Mouse (Mus musculus): ENCODE results near the gene Syn3. TPM values are rescaled to one million over a fixed set of nuclear protein-coding genes. Genes with fewer than 3 reads are reported as not detected.

Gene Syn3
- polyA plus RNA-seq, 1 experiment: 3.3 TPM

GRCm38 (mm10) chr10:86100281-86100851 is 398.3 kb downstream of the Syn3 start:
- DNase-seq: peak; percentile 46
- H3K27ac ChIP-seq (ENCODE audit: insufficient read depth, low read depth, low read length): 0 out of 2 replicates have a peak overlapping the region, but pooled peaks have one; percentile 16
- H3K27me3 ChIP-seq (replicated peaks; ENCODE audit: control insufficient read depth, insufficient read depth, low read length): no peaks in the 10 kb centered on the region
- H3K4me1 ChIP-seq (ENCODE audit: control insufficient read depth, insufficient read depth, low read length): peaks cover 9% of the 10 kb centered on the region; the same call in 1 of the 2 replicates
- 70% methylated on average over 3 of the region's 3 CpGs for WGBS
- no peak overlapping the region for H3K4me3 ChIP-seq (ENCODE audit: insufficient read depth, low read depth, low read length)
- TF ChIP-seq CTCF (conservative IDR thresholded peaks at IDR 0.05; ENCODE audit: insufficient read depth, insufficient read length, low read depth, low read length): no peak
- TF ChIP-seq POLR2A (IDR thresholded peaks at IDR 0.05; ENCODE audit: low read depth, low read length): no peak
- H3K36me3 ChIP-seq (ENCODE audit: control insufficient read depth, insufficient read depth, low read length): no peaks in the 10 kb centered on the region

GRCm38 (mm10) chr10:86098363-86098762 is 400.3 kb downstream of the Syn3 start:
- no peak for DNase-seq
- Histone ChIP-seq H3K36me3 (ENCODE audit: control insufficient read depth, insufficient read depth, low read length) (no peaks in the 10 kb centered on the region), H3K4me1 (ENCODE audit: control insufficient read depth, insufficient read depth, low read length) (peaks cover 15% of the 10 kb centered on the region; the same call in 1 of the 2 replicates), H3K27me3 (replicated peaks; ENCODE audit: control insufficient read depth, insufficient read depth, low read length) (no peaks in the 10 kb centered on the region), H3K27ac (ENCODE audit: insufficient read depth, low read depth, low read length) (no peak overlapping the region), H3K4me3 (ENCODE audit: insufficient read depth, low read depth, low read length) (no peak overlapping the region)
- TF ChIP-seq CTCF (conservative IDR thresholded peaks at IDR 0.05; ENCODE audit: insufficient read depth, insufficient read length, low read depth, low read length) (no peak), POLR2A (IDR thresholded peaks at IDR 0.05; ENCODE audit: low read depth, low read length) (no peak)
- 88% methylated on average over 6 of the region's 6 CpGs for WGBS

- H3K36me3 ChIP-seq (ENCODE audit: control insufficient read depth, insufficient read depth, low read length): no peaks in the 10 kb centered on the region
- peak overlapping the region; percentile 93 for H3K27ac ChIP-seq (ENCODE audit: insufficient read depth, low read depth, low read length)
- WGBS: 61% methylated on average over 14 of the region's 14 CpGs
- H3K4me3 ChIP-seq (ENCODE audit: insufficient read depth, low read depth, low read length): no peak overlapping the region
- no peaks in the 10 kb centered on the region for H3K27me3 ChIP-seq (replicated peaks; ENCODE audit: control insufficient read depth, insufficient read depth, low read length)
- DNase-seq: peak; percentile 89
- peaks cover 6% of the 10 kb centered on the region; the same call in 1 of the 2 replicates for H3K4me1 ChIP-seq (ENCODE audit: control insufficient read depth, insufficient read depth, low read length)
- no peak for TF ChIP-seq CTCF (conservative IDR thresholded peaks at IDR 0.05; ENCODE audit: insufficient read depth, insufficient read length, low read depth, low read length)
- TF ChIP-seq POLR2A (IDR thresholded peaks at IDR 0.05; ENCODE audit: low read depth, low read length): no peak
Measured at GRCm38 (mm10) chr10:86093109-86094035, 405.3 kb downstream of the Syn3 start.

- Histone ChIP-seq H3K4me3 (ENCODE audit: insufficient read depth, low read depth, low read length) (no peak overlapping the region), H3K27me3 (replicated peaks; ENCODE audit: control insufficient read depth, insufficient read depth, low read length) (no peaks in the 10 kb centered on the region), H3K4me1 (ENCODE audit: control insufficient read depth, insufficient read depth, low read length) (peaks cover 6% of the 10 kb centered on the region; the same call in 1 of the 2 replicates), H3K27ac (ENCODE audit: insufficient read depth, low read depth, low read length) (0 out of 2 replicates have a peak overlapping the region, but pooled peaks have one; percentile 6), H3K36me3 (ENCODE audit: control insufficient read depth, insufficient read depth, low read length) (no peaks in the 10 kb centered on the region)
- TF ChIP-seq POLR2A (IDR thresholded peaks at IDR 0.05; ENCODE audit: low read depth, low read length) (no peak), CTCF (conservative IDR thresholded peaks at IDR 0.05; ENCODE audit: insufficient read depth, insufficient read length, low read depth, low read length) (peak; percentile 69)
- WGBS: 55% methylated on average over 10 of the region's 10 CpGs
- DNase-seq: peak; percentile 61
Measured at GRCm38 (mm10) chr10:86091919-86092318, 406.8 kb downstream of the Syn3 start.

- 88% methylated on average over 9 of the region's 9 CpGs for WGBS
- Histone ChIP-seq H3K36me3 (ENCODE audit: control insufficient read depth, insufficient read depth, low read length) (no peaks in the 10 kb centered on the region), H3K4me3 (ENCODE audit: insufficient read depth, low read depth, low read length) (no peak overlapping the region), H3K27me3 (replicated peaks; ENCODE audit: control insufficient read depth, insufficient read depth, low read length) (no peaks in the 10 kb centered on the region), H3K4me1 (ENCODE audit: control insufficient read depth, insufficient read depth, low read length) (peaks cover 5% of the 10 kb centered on the region; the same call in 1 of the 2 replicates), H3K27ac (ENCODE audit: insufficient read depth, low read depth, low read length) (no peak overlapping the region)
- TF ChIP-seq POLR2A (IDR thresholded peaks at IDR 0.05; ENCODE audit: low read depth, low read length) (no peak), CTCF (conservative IDR thresholded peaks at IDR 0.05; ENCODE audit: insufficient read depth, insufficient read length, low read depth, low read length) (no peak)
- DNase-seq: no peak
Measured at GRCm38 (mm10) chr10:86079921-86080320, 418.8 kb downstream of the Syn3 start.

GRCm38 (mm10) chr10:86078761-86079160 is 419.9 kb downstream of the Syn3 start:
- Histone ChIP-seq H3K27ac (ENCODE audit: insufficient read depth, low read depth, low read length) (no peak overlapping the region), H3K27me3 (replicated peaks; ENCODE audit: control insufficient read depth, insufficient read depth, low read length) (no peaks in the 10 kb centered on the region), H3K36me3 (ENCODE audit: control insufficient read depth, insufficient read depth, low read length) (no peaks in the 10 kb centered on the region), H3K4me1 (ENCODE audit: control insufficient read depth, insufficient read depth, low read length) (peaks cover 7% of the 10 kb centered on the region; the same call in 1 of the 2 replicates), H3K4me3 (ENCODE audit: insufficient read depth, low read depth, low read length) (no peak overlapping the region)
- no peak for DNase-seq
- 86% methylated on average over 2 of the region's 2 CpGs for WGBS
- TF ChIP-seq CTCF (conservative IDR thresholded peaks at IDR 0.05; ENCODE audit: insufficient read depth, insufficient read length, low read depth, low read length): no peak
- no peak for TF ChIP-seq POLR2A (IDR thresholded peaks at IDR 0.05; ENCODE audit: low read depth, low read length)

- Histone ChIP-seq H3K36me3 (ENCODE audit: control insufficient read depth, insufficient read depth, low read length) (no peaks in the 10 kb centered on the region), H3K4me3 (ENCODE audit: insufficient read depth, low read depth, low read length) (no peak overlapping the region), H3K4me1 (ENCODE audit: control insufficient read depth, insufficient read depth, low read length) (peaks cover 7% of the 10 kb centered on the region; the same call in 1 of the 2 replicates), H3K27me3 (replicated peaks; ENCODE audit: control insufficient read depth, insufficient read depth, low read length) (no peaks in the 10 kb centered on the region), H3K27ac (ENCODE audit: insufficient read depth, low read depth, low read length) (no peak overlapping the region)
- DNase-seq: no peak
- WGBS: 71% methylated on average over 2 of the region's 2 CpGs
- no peak for TF ChIP-seq CTCF (conservative IDR thresholded peaks at IDR 0.05; ENCODE audit: insufficient read depth, insufficient read length, low read depth, low read length)
- TF ChIP-seq POLR2A (IDR thresholded peaks at IDR 0.05; ENCODE audit: low read depth, low read length): no peak
Measured at GRCm38 (mm10) chr10:86077272-86077671, 421.4 kb downstream of the Syn3 start.
